Mouse (Mus musculus) spleen, embryonic (tissue): ENCODE data around the gene Plcd1.

ENCODE experiments used
- CTCF ChIA-PET: fragments of 350-600 bp; sonication (Branson Sonifier 250); formaldehyde crosslinking; loops from one replicate; lab custom pipeline; 2022; lab: Charles Lee

Gene Plcd1

DNA sequence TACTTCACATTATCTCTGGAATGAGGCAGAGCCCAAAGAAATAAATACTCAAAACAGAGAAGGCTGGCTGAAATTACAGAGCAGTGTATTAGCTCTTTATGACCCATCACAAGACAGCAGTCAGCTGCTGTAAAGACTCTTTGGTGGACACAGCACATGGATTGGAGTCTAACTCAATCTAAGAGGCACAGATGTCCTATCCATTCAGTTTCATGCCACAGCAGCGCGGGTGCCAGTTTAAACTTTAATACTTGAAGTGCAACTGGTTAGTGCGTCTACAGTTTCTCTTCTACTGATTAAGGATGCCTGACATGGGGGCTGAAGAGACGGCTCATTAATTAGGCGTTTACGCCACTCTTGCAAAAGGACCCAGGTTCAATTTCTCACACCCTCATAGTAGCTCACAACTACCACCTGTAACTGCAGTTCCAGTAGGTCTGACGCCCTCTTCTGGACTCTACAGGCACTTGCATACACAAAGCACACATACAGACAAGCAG, 67.4 kb downstream of the Plcd1 start:
- CTCF ChIA-PET: no interaction called here

DNA sequence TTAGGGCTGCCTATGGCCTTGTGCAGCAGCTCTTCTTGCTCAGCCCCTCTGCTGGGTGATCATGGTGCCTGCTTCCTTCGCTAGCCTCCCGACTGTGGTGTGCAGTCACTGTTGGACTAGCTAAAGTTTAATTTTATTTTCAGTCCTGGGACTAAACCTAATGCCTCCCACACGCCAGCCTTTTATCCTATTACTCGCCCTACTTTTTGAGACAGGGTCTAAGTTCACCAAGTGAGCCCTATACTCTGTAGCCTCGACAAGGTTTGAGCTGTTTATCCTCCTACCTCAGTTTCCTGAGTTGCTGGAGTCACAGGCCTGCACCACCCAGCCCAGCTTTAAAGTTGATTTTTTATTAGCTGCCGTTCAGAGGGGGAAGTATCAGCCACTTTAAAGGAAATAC, 68.0 kb downstream of the Plcd1 start:
- CTCF ChIA-PET: no interaction called here

DNA sequence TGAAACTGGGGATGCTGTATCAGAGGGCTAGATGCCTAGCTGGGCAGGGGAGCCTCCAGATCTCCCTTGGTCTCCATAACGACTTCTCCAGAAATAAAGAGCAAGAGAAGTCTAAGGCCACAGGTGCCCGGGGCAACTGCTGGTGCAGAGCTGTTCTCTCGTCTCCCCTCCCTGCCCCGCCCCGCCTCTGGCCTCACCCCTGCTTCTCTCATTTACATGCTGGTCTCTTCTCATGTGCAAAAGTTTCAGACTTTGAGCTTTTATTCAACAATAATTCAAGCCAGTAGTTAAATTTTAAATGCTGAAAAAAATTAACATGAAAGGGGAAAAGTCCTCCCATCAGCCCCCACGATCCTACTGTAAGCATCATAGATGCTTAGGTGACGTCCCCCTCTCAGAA, 71.6 kb downstream of the Plcd1 start:
- CTCF ChIA-PET: no interaction called here
